Mouse (Mus musculus): ENCODE results near the gene Sfxn4. TPM values are rescaled to one million over a fixed set of nuclear protein-coding genes. Genes with fewer than 3 reads are reported as not detected.
A peak's percentile ranks its signal among the peaks of the same experiment; 100 is the strongest.
"Not testable (repeated sequence)": the region's sequence is repeated elsewhere in the genome, so short reads cannot be mapped to it uniquely, and the experiment has no call there.

Sfxn4 gene
- total RNA-seq (2021), result 7.6 and 8.8 TPM in 2 replicates
- long read RNA-seq, partial matches to known transcripts, result 0 of 3 reads
- long read RNA-seq, other reads (novel, unspliced or antisense), result 1 of 3 reads

DNA sequence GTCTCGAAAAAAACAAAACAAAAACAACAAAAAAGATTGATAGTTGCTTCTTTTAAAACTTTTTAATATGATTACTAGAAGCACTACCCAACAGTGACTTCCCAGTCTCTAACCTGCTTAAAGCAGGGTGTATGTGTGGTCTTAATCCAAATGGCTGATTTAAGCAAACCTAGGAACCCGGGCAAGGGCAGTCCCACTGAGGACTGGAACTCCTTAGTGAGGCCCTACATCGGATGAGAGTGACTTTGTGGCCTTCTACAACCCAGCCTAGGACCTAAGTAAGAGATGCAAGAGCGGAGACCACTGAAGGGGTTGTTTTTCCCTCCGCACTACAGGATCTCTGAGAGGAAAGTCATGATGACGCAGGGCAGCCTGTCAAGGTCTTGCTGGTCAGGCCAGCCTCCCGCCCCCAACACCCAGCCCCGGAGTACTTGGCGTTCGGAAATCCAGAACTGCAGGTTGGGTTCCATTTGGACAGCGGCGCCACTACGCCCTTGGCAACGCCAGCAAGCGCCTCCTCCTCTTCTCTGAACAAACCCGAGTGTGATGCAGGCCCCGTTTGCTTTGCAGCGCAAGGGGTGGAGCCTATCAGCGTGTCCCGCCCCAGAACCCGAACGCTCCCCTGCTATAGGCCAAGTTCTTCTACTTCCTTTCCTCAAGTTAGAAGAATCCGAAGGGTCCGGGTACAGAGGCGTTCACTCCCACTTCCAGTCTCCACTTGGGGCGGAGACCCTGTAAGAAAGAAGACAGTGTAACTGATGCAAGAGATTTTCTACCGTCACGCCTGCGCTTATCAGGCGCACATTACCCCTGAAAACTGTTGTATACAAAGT is at the start of gene Sfxn4:
Gene Sfxn4, minus strand, starts transcription at position 612 of the 833 bp plus-strand sequence.
- peak; percentile 90 for DNase-seq

- DNase-seq, result no peak
Measured at GRCm38 (mm10) chr19:60910304-60910703, 49.0 kb upstream of the Sfxn4 start.

DNA sequence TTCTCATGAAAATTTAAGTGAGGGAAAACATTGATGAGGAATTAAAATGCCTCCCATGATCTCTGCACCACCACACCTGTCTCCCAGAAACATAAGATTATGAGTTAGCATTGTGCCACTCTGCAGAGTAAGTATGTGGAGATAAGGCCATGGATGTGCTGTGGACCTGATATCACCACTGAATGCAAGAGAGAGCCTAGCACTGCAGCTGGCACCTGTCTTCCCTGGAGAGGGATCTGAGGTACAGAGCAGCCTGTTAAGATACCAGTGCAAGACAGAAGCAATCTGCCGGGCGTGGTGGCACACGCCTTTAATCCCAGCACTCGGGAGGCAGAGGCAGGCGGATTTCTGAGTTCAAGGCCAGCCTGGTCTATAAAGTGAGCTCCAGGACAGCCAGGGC is 44.2 kb upstream of the Sfxn4 start:
- DNase-seq, result no peak

- no peak for DNase-seq
Measured at GRCm38 (mm10) chr19:60903971-60904370, 42.7 kb upstream of the Sfxn4 start.

DNA sequence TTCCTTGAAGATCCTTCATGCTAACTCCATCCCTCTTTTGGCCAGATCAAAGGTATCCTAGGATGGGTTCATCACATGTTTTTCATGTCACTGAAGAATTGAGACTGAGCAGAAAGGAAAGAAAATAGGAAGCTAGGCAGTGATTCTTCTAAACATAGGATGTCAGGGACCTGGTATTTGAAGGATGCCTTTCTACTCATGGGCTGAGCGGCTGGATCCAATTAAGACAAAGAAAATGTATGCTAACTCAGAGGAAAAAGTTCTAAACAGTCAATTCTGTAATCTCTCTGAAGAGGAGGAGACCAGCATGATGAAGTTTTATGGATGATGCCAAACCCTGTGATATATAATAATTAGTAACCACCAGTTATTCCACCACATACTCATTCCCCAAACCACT is 41.9 kb upstream of the Sfxn4 start:
- no peak for DNase-seq

DNA sequence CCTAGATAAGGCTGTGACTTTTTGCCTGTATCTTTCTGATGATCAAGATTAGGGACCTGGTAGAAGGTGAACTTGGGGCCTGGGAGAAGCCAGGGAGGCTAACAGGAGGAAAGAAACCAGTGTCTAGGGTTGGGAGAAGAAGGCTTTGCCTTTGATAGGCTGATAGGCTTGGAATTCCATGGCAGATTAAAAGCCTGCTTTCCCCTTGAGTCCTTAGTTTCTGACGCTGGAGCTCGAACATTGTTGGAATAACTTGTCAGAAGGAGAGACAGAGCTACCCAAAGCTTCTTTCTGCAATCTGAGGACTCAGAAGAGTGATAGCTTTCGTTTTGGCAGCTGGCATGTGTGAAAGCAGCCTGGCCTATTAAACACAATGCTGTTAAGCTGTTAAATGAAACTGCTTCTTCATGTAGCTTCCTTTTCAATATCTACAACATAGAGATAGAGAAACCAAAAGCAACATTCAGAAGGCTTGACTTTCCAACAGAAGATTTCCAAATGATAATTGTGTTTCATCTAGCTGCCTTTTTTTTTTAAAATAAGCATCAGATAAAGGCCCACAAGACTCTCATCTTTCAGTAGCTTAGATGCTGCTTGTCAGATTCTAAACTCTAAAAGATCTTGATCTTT is 34.1 kb upstream of the Sfxn4 start:
- DNase-seq, result no peak

DNA sequence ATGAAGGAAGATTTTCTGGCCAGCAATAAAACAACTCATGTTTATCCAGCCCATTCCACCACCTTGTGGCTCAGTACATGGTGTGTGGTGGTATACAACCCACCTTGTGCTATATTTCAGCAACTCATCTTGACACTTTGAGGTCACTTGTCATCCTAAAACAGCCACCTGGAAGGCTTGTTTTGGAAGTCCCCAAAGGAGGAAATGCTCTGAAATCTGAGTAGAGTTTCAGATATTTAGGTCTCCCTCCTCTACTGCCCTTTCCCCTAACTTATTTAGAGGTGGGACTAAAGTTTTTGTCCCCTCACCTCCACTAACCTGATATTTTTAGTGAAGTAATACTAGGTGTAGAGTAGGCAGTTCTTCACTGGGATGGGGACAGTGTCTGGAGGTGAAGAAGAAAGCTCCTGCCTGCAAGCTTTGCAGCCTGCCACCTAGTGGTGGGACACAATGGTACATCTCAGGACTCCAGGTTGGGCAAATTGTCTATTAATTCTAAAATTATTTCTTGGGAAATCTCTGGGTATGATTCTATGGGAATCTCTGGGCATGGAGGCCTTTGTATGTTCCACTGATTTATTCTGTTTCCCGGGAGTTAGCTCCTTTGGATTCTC is 30.8 kb upstream of the Sfxn4 start:
- DNase-seq, result peak; percentile 74

DNA sequence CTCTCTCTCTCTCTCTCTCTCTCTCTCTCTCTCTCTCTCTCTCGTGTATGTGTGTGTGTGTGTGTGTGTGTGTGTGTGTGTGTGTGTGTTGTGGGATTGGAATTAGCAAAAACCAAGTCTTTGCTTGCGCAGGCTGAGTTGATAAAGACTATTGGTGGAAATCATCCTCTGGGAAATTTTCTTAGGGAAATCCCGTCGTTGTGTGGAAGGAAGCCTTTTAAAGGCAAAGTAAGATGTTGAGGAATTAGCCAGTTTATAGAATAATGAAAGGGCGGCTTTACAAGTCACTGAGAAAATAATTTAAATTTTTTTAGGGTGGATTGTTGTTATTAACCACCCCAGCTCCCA is 29.8 kb upstream of the Sfxn4 start:
- no peak for DNase-seq

GRCm38 (mm10) chr19:60890391-60891122 is 29.3 kb upstream of the Sfxn4 start:
- no peak for DNase-seq

DNA sequence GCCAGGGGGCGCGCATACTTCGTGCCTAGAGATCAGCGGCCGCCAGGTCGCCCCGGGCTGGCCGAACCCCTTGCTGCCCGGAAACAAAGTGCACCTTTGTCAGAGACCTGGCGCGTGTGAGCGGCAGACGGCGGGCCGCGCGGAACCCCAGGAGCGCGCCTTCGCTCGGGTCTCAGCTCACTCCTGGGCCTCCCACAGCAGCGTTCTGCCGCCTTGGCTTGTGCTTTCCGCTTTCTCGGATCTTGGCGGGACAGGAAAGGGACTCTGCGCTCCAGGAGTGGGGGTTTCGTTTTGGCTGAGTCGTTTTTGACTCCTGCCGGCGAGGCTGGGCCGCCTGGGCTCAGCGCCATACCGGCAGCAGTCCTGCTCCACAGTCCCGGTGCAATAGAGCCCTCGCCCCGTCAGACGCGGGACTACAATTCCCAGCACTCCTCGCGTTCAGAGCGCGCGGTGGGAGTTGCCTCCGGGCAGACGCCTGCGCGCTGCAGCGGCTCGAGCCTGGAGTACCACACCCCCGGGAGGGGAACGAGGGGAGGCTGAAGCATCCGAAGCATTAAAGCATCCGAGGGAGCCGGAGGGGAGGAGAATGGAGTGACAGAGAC is 28.5 kb upstream of the Sfxn4 start, which contains the start of gene Grk5:
Gene Grk5, plus strand, starts transcription at position 36 of the 602 bp plus-strand sequence.
- peak; percentile 97 for DNase-seq

- DNase-seq, result peak; percentile 60
Measured at GRCm38 (mm10) chr19:60889101-60889713, 27.9 kb upstream of the Sfxn4 start.

DNA sequence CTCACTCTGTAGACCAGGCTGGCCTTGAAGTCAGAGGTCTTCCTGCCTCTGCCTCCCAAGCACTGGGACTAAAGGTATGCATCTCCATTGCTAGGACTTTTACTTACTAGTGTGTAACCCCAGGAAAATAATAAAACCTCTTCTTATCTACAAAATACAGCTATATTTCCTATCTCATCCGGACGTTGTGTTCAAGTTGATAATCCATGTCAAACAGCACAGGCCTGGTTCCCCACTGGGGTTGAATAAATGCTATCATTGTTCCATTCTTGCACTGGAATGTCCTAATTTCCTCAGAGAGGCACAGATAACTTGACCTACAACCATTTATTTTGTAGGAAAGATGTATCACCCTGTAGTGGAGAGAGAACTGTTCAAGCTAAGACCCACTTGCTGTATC is 26.4 kb upstream of the Sfxn4 start:
- no peak for DNase-seq

DNA sequence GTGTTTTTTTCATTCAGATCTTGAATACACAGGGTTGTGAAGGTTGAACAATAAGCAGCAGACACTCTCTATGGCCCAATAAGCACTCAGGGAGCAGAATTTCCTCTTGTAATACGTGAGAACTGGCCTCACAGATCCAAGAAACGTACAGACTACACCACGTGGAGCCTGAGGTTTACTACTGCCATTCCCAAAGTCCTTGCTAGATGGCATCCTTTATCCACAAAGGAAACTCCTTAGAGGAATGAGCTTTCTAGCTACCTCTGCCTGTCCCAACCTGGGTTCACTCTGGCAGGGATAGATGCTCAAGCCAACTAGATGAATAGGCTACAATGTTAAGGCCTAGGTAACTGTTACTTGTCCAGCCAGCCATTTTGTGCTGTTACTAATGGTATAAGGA is 21.9 kb upstream of the Sfxn4 start:
- DNase-seq, result no peak

DNA sequence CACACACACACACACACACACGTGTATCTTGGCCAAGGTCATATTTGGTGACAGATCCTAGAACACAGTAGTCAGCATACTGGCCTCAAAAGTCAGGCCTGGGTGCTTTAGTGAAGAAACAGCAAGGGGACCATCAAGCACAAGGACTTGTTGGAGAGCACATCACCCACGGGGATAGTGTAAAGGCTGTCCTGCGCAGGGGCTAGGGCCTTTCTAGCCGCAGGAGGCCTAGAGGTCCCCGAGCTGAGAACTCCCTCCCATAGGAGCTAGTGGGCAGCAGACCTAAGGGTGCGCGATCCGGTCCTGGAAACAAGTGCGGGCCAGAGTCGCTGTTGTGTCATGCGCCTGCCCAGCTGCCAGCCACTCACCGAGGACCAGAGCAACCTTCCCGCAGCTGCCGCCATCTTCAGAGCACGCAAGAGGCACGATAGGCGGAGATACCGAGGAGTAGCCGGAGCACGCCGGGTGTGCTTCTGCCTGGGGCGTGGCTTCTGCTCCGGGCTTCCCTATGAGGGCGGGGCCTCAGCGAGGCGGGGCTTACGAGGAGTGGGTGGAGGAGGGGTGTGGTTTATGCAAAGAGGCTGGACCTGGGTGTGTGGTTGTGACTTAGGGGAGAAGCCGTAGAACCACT is 12.9 kb upstream of the Sfxn4 start, which contains the start of gene Prdx3:
Gene Prdx3, minus strand, starts transcription at position 493 of the 631 bp plus-strand sequence.
- DNase-seq, result peak; percentile 97

DNA sequence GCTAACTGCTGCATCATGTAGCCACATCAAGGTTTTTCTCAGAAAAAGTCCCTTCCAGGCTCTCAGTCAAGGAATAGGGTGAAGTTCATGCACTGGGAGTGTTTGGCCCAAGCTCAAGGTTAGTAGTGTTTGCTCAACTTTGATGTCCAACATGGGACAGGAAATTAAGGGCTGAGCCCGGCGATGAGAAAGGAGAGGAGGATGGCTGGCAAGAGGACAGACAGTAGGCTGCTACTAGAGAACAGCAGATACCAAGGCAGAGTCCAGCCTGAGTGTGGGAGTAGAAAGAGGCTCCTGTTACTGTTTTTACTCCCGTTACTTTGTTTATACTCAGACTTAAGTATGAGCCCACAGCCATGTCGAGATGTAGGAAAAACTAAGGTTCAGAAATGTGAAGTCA is 12.2 kb upstream of the Sfxn4 start:
- DNase-seq, result peak; percentile 65

DNA sequence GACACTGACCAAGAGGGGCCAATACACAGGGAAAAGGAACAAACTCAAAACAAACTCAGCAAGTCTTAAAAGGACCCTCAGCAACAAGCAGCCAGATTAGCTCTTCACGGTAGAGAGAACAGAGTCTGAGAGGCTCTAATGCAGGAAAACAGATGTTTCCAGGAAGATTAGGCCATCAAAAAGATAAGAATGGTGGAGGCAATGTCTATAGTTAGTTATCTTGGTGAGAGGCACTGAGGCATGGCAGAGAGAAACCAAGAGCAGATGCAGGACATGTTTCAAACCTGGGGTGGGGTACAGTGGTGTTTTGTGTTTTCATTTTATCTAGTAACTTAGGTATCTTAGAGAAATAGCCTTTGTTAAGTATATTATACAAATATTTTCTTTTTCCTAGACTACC is 11.0 kb upstream of the Sfxn4 start:
- DNase-seq, result no peak

DNA sequence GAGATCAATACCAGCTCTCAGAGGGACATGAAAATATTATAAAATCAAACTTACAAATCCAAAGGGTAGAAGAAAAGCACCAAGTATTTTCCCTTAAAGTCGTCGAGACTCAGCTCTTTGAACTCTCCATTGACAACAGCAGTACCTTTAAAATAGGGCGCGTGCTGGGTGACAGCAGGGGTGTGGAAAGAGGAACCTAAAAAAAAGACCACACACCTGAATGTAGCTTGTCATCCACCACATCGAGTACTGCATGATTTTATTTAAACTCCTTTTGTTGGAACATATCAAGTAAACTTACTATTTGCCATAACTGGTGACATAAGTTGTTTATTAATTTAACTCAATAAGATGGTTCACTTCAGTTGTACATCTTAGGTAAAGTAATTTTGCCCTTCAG is 10.1 kb upstream of the Sfxn4 start:
- DNase-seq, result no peak

DNA sequence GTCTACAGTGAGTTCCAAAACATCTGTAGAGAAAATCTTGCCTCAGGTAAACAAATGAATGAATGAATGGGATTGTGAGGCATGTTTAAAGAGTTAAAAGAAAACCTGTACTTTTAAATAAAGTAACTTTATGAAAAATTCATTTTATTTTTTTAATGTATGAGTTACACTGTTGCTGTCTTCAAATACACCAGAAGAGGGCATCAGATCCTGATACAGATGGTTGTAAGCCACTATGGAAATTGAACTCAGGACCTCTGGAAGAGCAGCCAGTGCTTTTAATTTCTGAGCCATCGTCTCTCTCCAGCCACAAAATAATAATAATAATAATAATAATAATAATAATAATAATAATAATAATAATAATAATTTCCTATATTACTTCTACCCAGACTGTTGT is 9.2 kb upstream of the Sfxn4 start:
- DNase-seq, result no peak

DNA sequence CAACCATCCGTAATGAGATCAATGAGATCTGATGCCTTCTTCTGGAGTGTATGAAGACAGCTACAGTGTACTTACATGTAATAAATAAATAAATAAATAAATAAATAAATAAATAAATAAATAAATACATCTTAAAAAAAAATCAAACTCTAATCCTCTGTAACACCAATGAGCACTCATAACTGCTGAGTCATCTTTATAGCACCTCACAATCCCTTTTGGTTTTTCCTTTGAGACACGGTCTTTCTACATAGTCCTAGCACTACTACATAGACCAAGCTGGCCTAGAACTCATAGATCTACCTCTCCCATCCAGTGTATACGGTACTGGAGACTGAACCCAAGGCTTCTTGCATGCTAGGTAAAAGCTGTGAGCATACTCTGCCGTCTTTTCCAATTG is 4.9 kb upstream of the Sfxn4 start:
- DNase-seq, result not testable (repeated sequence)

DNA sequence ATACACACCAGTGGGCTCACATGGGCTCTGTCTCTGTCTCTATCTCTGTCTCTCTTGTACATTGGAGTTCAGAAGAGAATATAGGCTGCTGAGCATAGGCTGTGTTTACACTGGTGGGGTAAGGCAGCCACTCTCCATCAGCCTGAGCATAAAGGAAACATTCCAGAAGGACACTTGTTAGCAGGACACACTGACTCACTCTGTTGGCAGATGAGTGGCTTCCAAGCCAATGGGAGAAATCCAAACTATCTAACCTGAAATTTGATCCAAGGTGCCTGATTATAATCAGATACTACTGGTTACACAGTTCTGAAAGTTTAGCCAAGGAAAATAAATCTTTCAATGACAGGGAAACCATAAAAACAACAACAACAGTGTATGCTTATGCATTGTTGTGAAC is 15.5 kb downstream of the Sfxn4 start:
- no peak for DNase-seq

- DNase-seq, result no peak
Measured at GRCm38 (mm10) chr19:60843324-60843723, 18.0 kb downstream of the Sfxn4 start.

All from adrenal gland, postnatal 25 days (tissue).